Mouse (Mus musculus): ENCODE measurements at regions not wholly inside any gene's neighbourhood (a gene's known extent, or its start where the extent isn't known, plus 50 kb on each side); places are given as distances from the start of the nearest gene placed in this dataset.

GRCm38 (mm10) chr4:10260351-10260750 is 613.9 kb upstream of the 2610301B20Rik start:
- Histone ChIP-seq H3K27ac (replicated peaks) (no peak overlapping the region), H3K4me1 (no peaks in the 10 kb centered on the region), H3K4me2 (replicated peaks) (no peak overlapping the region), H3K4me3 (no peak overlapping the region), H3K9me3 (no peaks in the 10 kb centered on the region), H3K36me3 (no peaks in the 10 kb centered on the region), H3K27me3 (no peaks in the 10 kb centered on the region), H3K9ac (replicated peaks) (no peak overlapping the region)
- no peak; the same call in 1 of the 2 replicates for ATAC-seq (replicated peaks)
- WGBS, result 92% methylated on average over 6 of the region's 6 CpGs

- 90% methylated on average over 2 of the region's 2 CpGs for WGBS
- Histone ChIP-seq H3K4me3 (no peak overlapping the region), H3K4me2 (replicated peaks) (no peak overlapping the region), H3K27me3 (no peaks in the 10 kb centered on the region), H3K9ac (replicated peaks) (no peak overlapping the region), H3K4me1 (no peaks in the 10 kb centered on the region), H3K27ac (replicated peaks) (no peak overlapping the region), H3K9me3 (no peaks in the 10 kb centered on the region), H3K36me3 (no peaks in the 10 kb centered on the region)
- no peak for ATAC-seq (replicated peaks)
These were observed 608.4 kb upstream of the 2610301B20Rik start for GRCm38 (mm10) chr4:10265942-10266341.

GRCm38 (mm10) chr4:10285562-10285961 is 588.7 kb upstream of the 2610301B20Rik start:
- no peak overlapping the region for H3K9ac ChIP-seq (replicated peaks)
- 71% methylated on average over 2 of the region's 2 CpGs for WGBS
- no peak overlapping the region for H3K4me2 ChIP-seq (replicated peaks)
- no peaks in the 10 kb centered on the region for H3K4me1 ChIP-seq
- H3K4me3 ChIP-seq, result no peak overlapping the region
- no peaks in the 10 kb centered on the region for H3K36me3 ChIP-seq
- no peak overlapping the region for H3K27ac ChIP-seq (replicated peaks)
- H3K27me3 ChIP-seq, result no peaks in the 10 kb centered on the region
- ATAC-seq (replicated peaks), result no peak
- no peaks in the 10 kb centered on the region for H3K9me3 ChIP-seq

GRCm38 (mm10) chr4:10290326-10290725 is 584.0 kb upstream of the 2610301B20Rik start:
- no peaks in the 10 kb centered on the region for H3K36me3 ChIP-seq
- no peaks in the 10 kb centered on the region for H3K4me1 ChIP-seq
- no peak overlapping the region for H3K4me3 ChIP-seq
- no peak overlapping the region for H3K9ac ChIP-seq (replicated peaks)
- ATAC-seq (replicated peaks), result no peak
- no peaks in the 10 kb centered on the region for H3K9me3 ChIP-seq
- no peaks in the 10 kb centered on the region for H3K27me3 ChIP-seq
- H3K4me2 ChIP-seq (replicated peaks), result no peak overlapping the region
- WGBS, result 75% methylated on average over 3 of the region's 3 CpGs
- no peak overlapping the region for H3K27ac ChIP-seq (replicated peaks)

- H3K4me3 ChIP-seq, result no peak overlapping the region
- H3K9ac ChIP-seq (replicated peaks), result no peak overlapping the region
- H3K4me1 ChIP-seq, result no peaks in the 10 kb centered on the region
- no peaks in the 10 kb centered on the region for H3K27me3 ChIP-seq
- 82% methylated on average over 4 of the region's 4 CpGs for WGBS
- no peak overlapping the region for H3K27ac ChIP-seq (replicated peaks)
- H3K36me3 ChIP-seq, result no peaks in the 10 kb centered on the region
- H3K9me3 ChIP-seq, result no peaks in the 10 kb centered on the region
- H3K4me2 ChIP-seq (replicated peaks), result no peak overlapping the region
- ATAC-seq (replicated peaks), result no peak
These were observed 579.2 kb upstream of the 2610301B20Rik start for GRCm38 (mm10) chr4:10295012-10295530.

GRCm38 (mm10) chr4:10296220-10296619 is 578.1 kb upstream of the 2610301B20Rik start:
- Histone ChIP-seq H3K4me3 (no peak overlapping the region), H3K27ac (replicated peaks) (no peak overlapping the region), H3K36me3 (no peaks in the 10 kb centered on the region), H3K4me1 (no peaks in the 10 kb centered on the region), H3K9me3 (no peaks in the 10 kb centered on the region), H3K4me2 (replicated peaks) (no peak overlapping the region), H3K27me3 (no peaks in the 10 kb centered on the region), H3K9ac (replicated peaks) (no peak overlapping the region)
- WGBS, result 85% methylated on average over 1 of the region's 1 CpGs
- no peak for ATAC-seq (replicated peaks)

- no peaks in the 10 kb centered on the region for H3K9me3 ChIP-seq
- H3K4me3 ChIP-seq, result no peak overlapping the region
- H3K9ac ChIP-seq (replicated peaks), result no peak overlapping the region
- no peak for ATAC-seq (replicated peaks)
- 78% methylated on average over 5 of the region's 5 CpGs for WGBS
- no peaks in the 10 kb centered on the region for H3K4me1 ChIP-seq
- no peaks in the 10 kb centered on the region for H3K27me3 ChIP-seq
- no peak overlapping the region for H3K4me2 ChIP-seq (replicated peaks)
- no peak overlapping the region for H3K27ac ChIP-seq (replicated peaks)
- no peaks in the 10 kb centered on the region for H3K36me3 ChIP-seq
These were observed 562.4 kb upstream of the 2610301B20Rik start for GRCm38 (mm10) chr4:10311886-10312285.

- no peak for ATAC-seq (replicated peaks)
- Histone ChIP-seq H3K4me2 (replicated peaks) (no peak overlapping the region), H3K27ac (replicated peaks) (no peak overlapping the region), H3K4me1 (no peaks in the 10 kb centered on the region), H3K4me3 (no peak overlapping the region), H3K27me3 (no peaks in the 10 kb centered on the region), H3K9me3 (no peaks in the 10 kb centered on the region), H3K36me3 (no peaks in the 10 kb centered on the region), H3K9ac (replicated peaks) (no peak overlapping the region)
- WGBS, result 70% methylated on average over 4 of the region's 4 CpGs
These were observed 559.2 kb upstream of the 2610301B20Rik start for GRCm38 (mm10) chr4:10315144-10315543.

- no peaks in the 10 kb centered on the region for H3K27me3 ChIP-seq
- no peak for ATAC-seq (replicated peaks)
- no peak overlapping the region for H3K4me2 ChIP-seq (replicated peaks)
- no peaks in the 10 kb centered on the region for H3K9me3 ChIP-seq
- H3K9ac ChIP-seq (replicated peaks), result no peak overlapping the region
- no peak overlapping the region for H3K27ac ChIP-seq (replicated peaks)
- H3K4me1 ChIP-seq, result no peaks in the 10 kb centered on the region
- H3K4me3 ChIP-seq, result no peak overlapping the region
- H3K36me3 ChIP-seq, result no peaks in the 10 kb centered on the region
- WGBS, result 79% methylated on average over 3 of the region's 3 CpGs
These were observed 558.4 kb upstream of the 2610301B20Rik start for GRCm38 (mm10) chr4:10315875-10316274.

GRCm38 (mm10) chr4:10344147-10344546 is 530.2 kb upstream of the 2610301B20Rik start:
- no peaks in the 10 kb centered on the region for H3K36me3 ChIP-seq
- H3K4me2 ChIP-seq (replicated peaks), result no peak overlapping the region
- no peaks in the 10 kb centered on the region for H3K9me3 ChIP-seq
- 62% methylated on average over 2 of the region's 2 CpGs for WGBS
- no peaks in the 10 kb centered on the region for H3K4me1 ChIP-seq
- ATAC-seq (replicated peaks), result no peak
- no peaks in the 10 kb centered on the region for H3K27me3 ChIP-seq
- no peak overlapping the region for H3K27ac ChIP-seq (replicated peaks)
- H3K9ac ChIP-seq (replicated peaks), result no peak overlapping the region
- H3K4me3 ChIP-seq, result no peak overlapping the region

GRCm38 (mm10) chr4:10351876-10352627 is 522.2 kb upstream of the 2610301B20Rik start:
- peak; percentile 68 for ATAC-seq (replicated peaks)
- no peaks in the 10 kb centered on the region for H3K36me3 ChIP-seq
- H3K4me1 ChIP-seq, result no peaks in the 10 kb centered on the region
- no peaks in the 10 kb centered on the region for H3K27me3 ChIP-seq
- 59% methylated on average over 4 of the region's 4 CpGs for WGBS
- H3K27ac ChIP-seq (replicated peaks), result peak overlapping the region; percentile 43; the same call in 1 of the 2 replicates
- no peaks in the 10 kb centered on the region for H3K9me3 ChIP-seq
- H3K9ac ChIP-seq (replicated peaks), result no peak overlapping the region
- H3K4me2 ChIP-seq (replicated peaks), result no peak overlapping the region
- H3K4me3 ChIP-seq, result no peak overlapping the region

- H3K27me3 ChIP-seq, result no peaks in the 10 kb centered on the region
- H3K4me1 ChIP-seq, result no peaks in the 10 kb centered on the region
- 64% methylated on average over 3 of the region's 3 CpGs for WGBS
- no peak overlapping the region for H3K4me3 ChIP-seq
- no peaks in the 10 kb centered on the region for H3K9me3 ChIP-seq
- no peak overlapping the region for H3K27ac ChIP-seq (replicated peaks)
- no peak for ATAC-seq (replicated peaks)
- H3K9ac ChIP-seq (replicated peaks), result no peak overlapping the region
- H3K36me3 ChIP-seq, result no peaks in the 10 kb centered on the region
- no peak overlapping the region for H3K4me2 ChIP-seq (replicated peaks)
These were observed 516.7 kb upstream of the 2610301B20Rik start for GRCm38 (mm10) chr4:10357572-10357971.

- Histone ChIP-seq H3K9me3 (no peaks in the 10 kb centered on the region), H3K36me3 (no peaks in the 10 kb centered on the region), H3K4me3 (no peak overlapping the region), H3K27me3 (no peaks in the 10 kb centered on the region), H3K27ac (replicated peaks) (no peak overlapping the region), H3K4me2 (replicated peaks) (no peak overlapping the region), H3K4me1 (no peaks in the 10 kb centered on the region), H3K9ac (replicated peaks) (no peak overlapping the region)
- WGBS, result 97% methylated on average over 2 of the region's 2 CpGs
- no peak for ATAC-seq (replicated peaks)
These were observed 484.5 kb upstream of the 2610301B20Rik start for GRCm38 (mm10) chr4:10389790-10390189.
